Mouse (Mus musculus): Measurements from ENCODE around the gene Tmub1. TPM values are rescaled to one million over a fixed set of nuclear protein-coding genes. Genes with fewer than 3 reads are reported as not detected.

Tmub1 gene
- polyA plus RNA-seq, 2 experiments: 4.0 to 5.3 TPM

- DNase-seq (ENCODE audit: low read depth in 3 of 3, low spot score in 3 of 3): no peak
- H3K9me3 ChIP-seq (ENCODE audit: control insufficient read depth, low read length): no peaks in the 10 kb centered on the region
- H3K4me2 ChIP-seq (ENCODE audit: low read depth): no peak overlapping the region
- TF ChIP-seq EP300 (IDR thresholded peaks at IDR 0.05; ENCODE audit: low read depth) (no peak), CTCF (IDR thresholded peaks at IDR 0.05; ENCODE audit: low read depth) (no peak)
- H3K27ac ChIP-seq: no peak overlapping the region
- no peaks in the 10 kb centered on the region for H3K27me3 ChIP-seq (ENCODE audit: control insufficient read depth, insufficient read depth, low read length)
- H3K4me1 ChIP-seq (replicated peaks; ENCODE audit: control insufficient read depth in 2 of 2, insufficient read depth in 2 of 2, low read length in 1 of 2): 0 out of 4 replicates have a peak, but pooled peaks cover 0 to 2% of the 10 kb centered on the region in 2 experiments
- peaks cover 13% of the 10 kb centered on the region for H3K36me3 ChIP-seq (replicated peaks; ENCODE audit: control insufficient read depth, insufficient read depth, low read depth)
- no peak for ATAC-seq (ENCODE audit: insufficient read depth)
- H3K4me3 ChIP-seq (ENCODE audit: insufficient read depth in 1 of 2, low read depth in 2 of 2, low read length in 2 of 2): no peak overlapping the region
- H3K9ac ChIP-seq (replicated peaks): no peak overlapping the region
- 77% methylated on average over 5 of the region's 5 CpGs for WGBS (ENCODE audit: insufficient replicate concordance)
Measured at GRCm38 (mm10) chr5:24486738-24487137, 39.1 kb upstream of the Tmub1 start.

GRCm38 (mm10) chr5:24486097-24486496 is 38.4 kb upstream of the Tmub1 start:
- Histone ChIP-seq H3K4me3 (ENCODE audit: insufficient read depth in 1 of 2, low read depth in 2 of 2, low read length in 2 of 2) (no peak overlapping the region), H3K36me3 (replicated peaks; ENCODE audit: control insufficient read depth, insufficient read depth, low read depth) (peaks cover 13% of the 10 kb centered on the region), H3K9ac (replicated peaks) (no peak overlapping the region), H3K9me3 (ENCODE audit: control insufficient read depth, low read length) (no peaks in the 10 kb centered on the region), H3K27ac (no peak overlapping the region), H3K27me3 (ENCODE audit: control insufficient read depth, insufficient read depth, low read length) (no peaks in the 10 kb centered on the region), H3K4me1 (replicated peaks; ENCODE audit: control insufficient read depth in 2 of 2, insufficient read depth in 2 of 2, low read length in 1 of 2) (0 out of 4 replicates have a peak, but pooled peaks cover 0 to 2% of the 10 kb centered on the region in 2 experiments), H3K4me2 (ENCODE audit: low read depth) (no peak overlapping the region)
- TF ChIP-seq EP300 (IDR thresholded peaks at IDR 0.05; ENCODE audit: low read depth) (no peak), CTCF (IDR thresholded peaks at IDR 0.05; ENCODE audit: low read depth) (peak; percentile 96)
- ATAC-seq (ENCODE audit: insufficient read depth): no peak
- DNase-seq (ENCODE audit: low read depth in 3 of 3, low spot score in 3 of 3): peak; percentile 44 to 56 (median 48)
- 7% methylated on average over 8 of the region's 8 CpGs for WGBS (ENCODE audit: insufficient replicate concordance)

- Histone ChIP-seq H3K4me1 (replicated peaks; ENCODE audit: control insufficient read depth in 2 of 2, insufficient read depth in 2 of 2, low read length in 1 of 2) (0 out of 4 replicates have a peak, but pooled peaks cover 0 to 2% of the 10 kb centered on the region in 2 experiments), H3K9ac (replicated peaks) (no peak overlapping the region), H3K27ac (no peak overlapping the region), H3K9me3 (ENCODE audit: control insufficient read depth, low read length) (no peaks in the 10 kb centered on the region), H3K4me3 (ENCODE audit: insufficient read depth in 1 of 2, low read depth in 2 of 2, low read length in 2 of 2) (peak overlapping the region in 1 of 2 experiments; percentile 12; a peak in 1 of 4 replicates), H3K27me3 (ENCODE audit: control insufficient read depth, insufficient read depth, low read length) (no peaks in the 10 kb centered on the region), H3K4me2 (ENCODE audit: low read depth) (peak overlapping the region; percentile 47), H3K36me3 (replicated peaks; ENCODE audit: control insufficient read depth, insufficient read depth, low read depth) (peaks cover 13% of the 10 kb centered on the region)
- WGBS (ENCODE audit: insufficient replicate concordance): 75% methylated on average over 22 of the region's 22 CpGs
- peak in 1 of 3 experiments; percentile 17 for DNase-seq (ENCODE audit: low read depth in 3 of 3, low spot score in 3 of 3)
- TF ChIP-seq CTCF (IDR thresholded peaks at IDR 0.05; ENCODE audit: low read depth) (no peak), EP300 (IDR thresholded peaks at IDR 0.05; ENCODE audit: low read depth) (no peak)
- no peak for ATAC-seq (ENCODE audit: insufficient read depth)
Measured at GRCm38 (mm10) chr5:24484963-24485362, 37.3 kb upstream of the Tmub1 start.

- Histone ChIP-seq H3K27ac (no peak overlapping the region), H3K4me1 (replicated peaks; ENCODE audit: control insufficient read depth in 2 of 2, insufficient read depth in 2 of 2, low read length in 1 of 2) (0 out of 4 replicates have a peak, but pooled peaks cover 0 to 2% of the 10 kb centered on the region in 2 experiments), H3K9ac (replicated peaks) (no peak overlapping the region), H3K36me3 (replicated peaks; ENCODE audit: control insufficient read depth, insufficient read depth, low read depth) (peaks cover 17% of the 10 kb centered on the region), H3K4me3 (ENCODE audit: insufficient read depth in 1 of 2, low read depth in 2 of 2, low read length in 2 of 2) (no peak overlapping the region), H3K4me2 (ENCODE audit: low read depth) (peak overlapping the region; percentile 19), H3K9me3 (ENCODE audit: control insufficient read depth, low read length) (no peaks in the 10 kb centered on the region), H3K27me3 (ENCODE audit: control insufficient read depth, insufficient read depth, low read length) (no peaks in the 10 kb centered on the region)
- 53% methylated on average over 11 of the region's 11 CpGs for WGBS (ENCODE audit: insufficient replicate concordance)
- peak; percentile 30 to 35 (median 32) for DNase-seq (ENCODE audit: low read depth in 3 of 3, low spot score in 3 of 3)
- TF ChIP-seq EP300 (IDR thresholded peaks at IDR 0.05; ENCODE audit: low read depth) (no peak), CTCF (IDR thresholded peaks at IDR 0.05; ENCODE audit: low read depth) (peak; percentile 86)
- ATAC-seq (ENCODE audit: insufficient read depth): peak; percentile 10; the same call in 1 of the 2 replicates
Measured at GRCm38 (mm10) chr5:24483326-24483725, 35.7 kb upstream of the Tmub1 start.

- H3K36me3 ChIP-seq (replicated peaks; ENCODE audit: control insufficient read depth, insufficient read depth, low read depth): peaks cover 14% of the 10 kb centered on the region; the same call in 1 of the 2 replicates
- no peak overlapping the region for H3K27ac ChIP-seq
- WGBS (ENCODE audit: insufficient replicate concordance): 69% methylated on average over 41 of the region's 41 CpGs
- 0 out of 4 replicates have a peak, but pooled peaks cover 0 to 2% of the 10 kb centered on the region in 2 experiments for H3K4me1 ChIP-seq (replicated peaks; ENCODE audit: control insufficient read depth in 2 of 2, insufficient read depth in 2 of 2, low read length in 1 of 2)
- H3K4me3 ChIP-seq (ENCODE audit: insufficient read depth in 1 of 2, low read depth in 2 of 2, low read length in 2 of 2): no peak overlapping the region
- ATAC-seq (ENCODE audit: insufficient read depth) (peak; percentile 57), DNase-seq (ENCODE audit: low read depth in 3 of 3, low spot score in 3 of 3) (no peak)
- no peak overlapping the region; the same call in 1 of the 2 replicates for H3K4me2 ChIP-seq (ENCODE audit: low read depth)
- H3K9me3 ChIP-seq (ENCODE audit: control insufficient read depth, low read length): no peaks in the 10 kb centered on the region
- H3K27me3 ChIP-seq (ENCODE audit: control insufficient read depth, insufficient read depth, low read length): no peaks in the 10 kb centered on the region
- H3K9ac ChIP-seq (replicated peaks): no peak overlapping the region
- no peak for TF ChIP-seq CTCF (IDR thresholded peaks at IDR 0.05; ENCODE audit: low read depth)
- TF ChIP-seq EP300 (IDR thresholded peaks at IDR 0.05; ENCODE audit: low read depth): no peak
Measured at GRCm38 (mm10) chr5:24482247-24483079, 34.8 kb upstream of the Tmub1 start.

Measured in liver, embryonic 14.5 days (tissue).